Mouse (Mus musculus): ENCODE results near the gene Ciao2b. TPM values are rescaled to one million over a fixed set of nuclear protein-coding genes. Genes with fewer than 3 reads are reported as not detected.

Ciao2b gene
- total RNA-seq, 1 experiment from 2014 or later = 24.9 TPM

DNA sequence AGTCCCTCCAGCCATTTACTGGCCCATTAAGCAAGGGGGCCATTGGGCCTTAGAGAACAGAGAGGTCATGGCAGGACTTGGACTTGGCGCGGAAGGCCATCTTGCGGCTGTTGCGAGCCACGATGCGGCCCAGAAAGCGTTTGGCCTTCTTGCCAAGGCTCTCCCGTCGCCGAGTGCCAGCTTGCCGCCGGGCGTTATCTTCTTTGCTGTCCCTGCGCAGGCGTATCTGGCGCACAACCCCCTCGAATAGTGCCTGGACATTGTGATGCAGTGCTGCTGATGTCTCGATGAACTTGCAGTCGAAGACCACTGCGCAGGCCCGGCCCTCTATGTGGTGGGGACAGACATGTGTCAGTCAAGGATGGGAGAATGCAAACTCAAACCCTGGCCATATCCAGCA, 13.4 kb downstream of the Ciao2b start:
- ATAC-seq (replicated peaks in 1 of 2; ENCODE audit: insufficient read depth in 1 of 2, low FRiP score in 2 of 2, low TSS enrichment in 1 of 2, low read depth in 1 of 2, poor library complexity in 2 of 2, severe bottlenecking in 2 of 2) = no peak

DNA sequence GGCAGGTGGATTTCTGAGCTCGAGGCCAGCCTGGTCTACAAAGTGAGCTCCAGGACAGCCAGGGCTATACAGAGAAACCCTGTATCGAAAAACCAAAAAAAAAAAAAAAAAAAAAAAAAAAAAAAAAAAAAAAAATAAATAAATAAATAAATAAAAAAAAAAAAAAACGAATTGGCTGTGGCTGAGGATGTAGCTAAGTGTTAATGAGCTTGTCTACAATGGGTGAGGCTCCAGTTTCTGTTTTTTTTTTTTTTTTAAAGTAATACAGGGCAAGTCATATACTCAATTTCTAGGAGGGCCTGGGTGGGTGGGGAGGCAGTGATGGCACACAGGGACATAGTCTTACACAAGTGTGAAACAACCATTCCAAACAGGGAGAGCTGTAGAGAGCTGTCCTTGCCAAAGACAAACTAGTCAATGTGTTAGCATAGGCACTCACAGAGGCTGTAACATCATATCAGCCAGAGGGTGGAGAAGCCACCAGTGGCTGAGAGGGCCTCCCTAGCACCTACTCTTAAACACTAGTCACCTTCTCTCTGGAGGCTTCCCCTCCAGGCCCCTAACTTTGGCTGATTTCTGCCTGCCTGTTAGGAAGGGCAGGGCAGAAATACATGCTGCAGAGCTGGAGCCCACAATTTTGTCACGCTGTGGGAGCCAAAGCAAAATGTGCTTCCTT, 14.6 kb downstream of the Ciao2b start:
- no peak for ATAC-seq (replicated peaks in 1 of 2; ENCODE audit: insufficient read depth in 1 of 2, low FRiP score in 2 of 2, low TSS enrichment in 1 of 2, low read depth in 1 of 2, poor library complexity in 2 of 2, severe bottlenecking in 2 of 2)

DNA sequence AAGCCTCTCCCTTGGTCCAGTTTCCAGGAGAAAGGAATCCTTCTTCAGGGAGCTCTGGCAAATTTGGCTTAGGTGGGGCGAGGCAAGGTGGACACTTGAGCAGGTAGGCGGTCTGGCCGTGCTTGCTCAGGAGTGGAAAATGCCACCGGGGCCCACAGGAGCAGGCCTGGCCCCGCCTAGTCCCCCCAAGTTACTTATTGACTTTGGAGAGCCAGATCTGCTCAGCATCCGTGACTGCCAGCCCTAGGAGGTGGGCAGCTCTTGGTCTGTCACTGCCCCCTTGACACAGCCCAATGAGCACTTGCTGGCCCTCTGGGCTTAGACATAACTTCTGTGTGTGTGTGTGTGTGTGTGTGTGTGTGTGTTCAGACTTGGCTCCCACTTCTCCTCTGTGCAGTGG, 17.6 kb downstream of the Ciao2b start, which contains the start of gene Cdh16:
Cdh16 (minus strand) TSS at position 236 of the 400 bp plus-strand sequence.
- ATAC-seq (replicated peaks in 1 of 2; ENCODE audit: insufficient read depth in 1 of 2, low FRiP score in 2 of 2, low TSS enrichment in 1 of 2, low read depth in 1 of 2, poor library complexity in 2 of 2, severe bottlenecking in 2 of 2) = no peak

DNA sequence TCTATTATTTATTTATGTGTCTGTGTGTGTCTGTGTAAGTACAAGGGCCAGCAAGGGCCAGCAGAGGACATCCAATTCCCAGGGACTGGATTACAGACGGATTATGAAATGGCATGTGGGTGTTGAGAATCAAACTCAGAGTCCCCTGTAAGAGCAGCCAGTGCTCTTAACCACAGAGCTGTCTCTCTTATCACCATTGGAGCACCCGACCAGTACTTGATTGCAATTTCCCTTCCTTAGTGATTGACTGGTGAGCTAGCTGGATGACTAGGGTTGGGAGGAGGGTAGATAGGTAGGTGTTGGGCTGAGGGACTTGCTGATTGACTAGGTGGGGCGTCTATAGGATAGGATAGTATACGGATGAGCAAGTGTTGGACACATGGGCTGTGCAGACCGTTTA, 21.0 kb downstream of the Ciao2b start:
- no peak for ATAC-seq (replicated peaks in 1 of 2; ENCODE audit: insufficient read depth in 1 of 2, low FRiP score in 2 of 2, low TSS enrichment in 1 of 2, low read depth in 1 of 2, poor library complexity in 2 of 2, severe bottlenecking in 2 of 2)

DNA sequence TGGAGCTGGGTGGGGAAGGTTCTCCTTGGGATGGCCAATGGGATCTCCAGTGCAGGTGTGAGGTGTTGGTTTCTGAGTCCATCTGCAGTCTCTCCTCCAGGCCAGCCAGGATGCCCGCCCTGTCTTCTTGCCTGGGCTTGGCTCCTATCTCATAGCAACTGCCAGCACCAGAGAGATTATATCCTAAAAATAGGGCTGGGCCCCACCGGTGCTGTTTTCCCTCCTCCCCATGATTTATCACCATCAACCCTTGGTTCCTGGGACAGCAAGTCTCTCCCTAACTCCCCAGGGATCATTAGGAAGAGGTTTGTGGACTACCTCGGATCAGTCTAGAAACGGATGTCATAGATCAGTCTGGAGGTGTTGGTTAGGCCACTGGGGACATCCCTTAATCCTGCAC, 28.6 kb downstream of the Ciao2b start:
- ATAC-seq (replicated peaks in 1 of 2; ENCODE audit: insufficient read depth in 1 of 2, low FRiP score in 2 of 2, low TSS enrichment in 1 of 2, low read depth in 1 of 2, poor library complexity in 2 of 2, severe bottlenecking in 2 of 2) = no peak

DNA sequence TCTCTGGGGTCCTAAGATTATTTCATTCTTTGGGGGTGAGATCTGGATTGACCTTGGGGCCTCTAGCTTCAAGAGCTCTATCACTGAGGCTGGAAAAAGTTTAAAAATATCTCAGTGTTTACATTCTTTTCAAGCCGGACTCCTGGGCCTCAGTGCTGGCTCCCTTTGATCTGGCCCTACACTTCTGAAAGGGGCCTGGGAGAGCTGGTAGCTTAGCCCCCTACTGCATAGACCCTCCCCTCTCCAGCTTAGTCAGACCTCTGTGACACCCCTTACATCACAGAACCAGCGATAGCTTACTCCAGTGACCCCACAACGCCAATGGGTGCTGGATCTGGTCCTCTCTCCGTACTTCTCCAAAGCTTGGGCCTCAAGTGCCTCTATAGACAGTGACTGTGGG, 30.2 kb downstream of the Ciao2b start:
- ATAC-seq (replicated peaks in 1 of 2; ENCODE audit: insufficient read depth in 1 of 2, low FRiP score in 2 of 2, low TSS enrichment in 1 of 2, low read depth in 1 of 2, poor library complexity in 2 of 2, severe bottlenecking in 2 of 2) = no peak

DNA sequence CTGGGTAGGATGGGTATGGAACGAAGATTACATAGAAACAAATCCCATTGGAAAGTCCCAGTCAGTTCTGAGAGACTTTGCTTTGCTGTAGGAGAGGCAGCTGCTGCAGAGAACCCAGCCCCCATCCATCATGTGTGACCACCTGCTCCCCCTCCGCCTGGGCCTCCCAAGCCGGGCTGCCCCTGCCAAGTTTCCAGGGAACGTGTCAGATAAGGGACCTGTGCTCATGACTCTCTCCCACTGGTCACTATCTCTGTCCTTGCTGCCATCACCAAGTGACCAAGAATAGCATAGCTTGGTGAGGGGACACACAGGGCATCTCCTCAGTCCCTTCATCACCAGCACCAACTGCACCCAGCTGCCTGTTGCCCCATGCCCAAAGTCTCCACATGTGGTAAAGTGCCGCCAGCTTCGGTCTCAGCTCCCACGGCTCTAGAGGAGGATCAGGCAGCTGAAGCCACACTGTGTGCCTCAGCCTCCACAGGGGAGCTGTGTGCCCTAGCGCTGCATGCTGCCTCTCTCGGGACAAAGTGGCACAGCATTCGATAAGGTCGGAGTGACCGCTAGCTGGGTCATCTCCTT, 31.5 kb downstream of the Ciao2b start:
- ATAC-seq (replicated peaks in 1 of 2; ENCODE audit: insufficient read depth in 1 of 2, low FRiP score in 2 of 2, low TSS enrichment in 1 of 2, low read depth in 1 of 2, poor library complexity in 2 of 2, severe bottlenecking in 2 of 2) = no peak

DNA sequence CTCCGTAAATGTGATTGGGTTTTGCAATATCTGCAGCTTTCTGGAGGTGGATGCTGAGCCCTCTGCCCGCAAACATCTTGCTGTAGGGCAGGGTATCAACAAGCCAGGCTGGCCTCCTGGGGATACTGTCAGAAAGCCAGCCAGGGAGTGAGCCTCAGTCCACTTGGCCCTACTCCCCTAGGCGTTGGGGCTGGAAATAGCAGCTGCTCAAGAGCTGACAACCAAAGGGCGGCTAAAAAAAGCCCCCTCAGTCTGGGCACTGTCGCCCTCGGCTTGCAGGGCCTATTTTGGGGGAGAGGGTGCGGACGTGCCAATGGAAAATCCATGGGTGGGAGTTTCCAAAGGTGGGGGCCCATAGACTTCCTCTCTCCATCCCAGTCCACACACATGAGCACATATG, 32.5 kb downstream of the Ciao2b start:
- ATAC-seq (replicated peaks in 1 of 2; ENCODE audit: insufficient read depth in 1 of 2, low FRiP score in 2 of 2, low TSS enrichment in 1 of 2, low read depth in 1 of 2, poor library complexity in 2 of 2, severe bottlenecking in 2 of 2) = no peak

DNA sequence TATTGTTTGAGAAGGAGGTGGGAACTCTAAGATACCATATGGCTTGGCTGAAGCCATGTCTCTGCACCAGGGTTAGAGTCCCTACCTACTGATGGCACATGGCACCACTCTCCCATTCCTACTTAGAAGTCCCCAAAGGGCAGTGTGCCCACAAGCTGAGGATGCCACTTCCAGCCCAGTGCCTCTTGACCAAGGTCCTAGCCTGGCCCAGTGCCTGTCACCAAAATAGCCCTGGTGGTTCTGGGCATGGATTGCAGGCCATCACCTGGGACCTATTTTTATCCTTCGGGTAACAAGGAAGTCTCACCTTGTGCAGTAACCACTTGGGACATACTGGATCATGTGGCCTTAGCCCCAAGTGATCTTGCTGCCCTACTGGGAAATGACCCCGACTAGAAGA, 33.8 kb downstream of the Ciao2b start:
- ATAC-seq (replicated peaks in 1 of 2; ENCODE audit: insufficient read depth in 1 of 2, low FRiP score in 2 of 2, low TSS enrichment in 1 of 2, low read depth in 1 of 2, poor library complexity in 2 of 2, severe bottlenecking in 2 of 2) = no peak

DNA sequence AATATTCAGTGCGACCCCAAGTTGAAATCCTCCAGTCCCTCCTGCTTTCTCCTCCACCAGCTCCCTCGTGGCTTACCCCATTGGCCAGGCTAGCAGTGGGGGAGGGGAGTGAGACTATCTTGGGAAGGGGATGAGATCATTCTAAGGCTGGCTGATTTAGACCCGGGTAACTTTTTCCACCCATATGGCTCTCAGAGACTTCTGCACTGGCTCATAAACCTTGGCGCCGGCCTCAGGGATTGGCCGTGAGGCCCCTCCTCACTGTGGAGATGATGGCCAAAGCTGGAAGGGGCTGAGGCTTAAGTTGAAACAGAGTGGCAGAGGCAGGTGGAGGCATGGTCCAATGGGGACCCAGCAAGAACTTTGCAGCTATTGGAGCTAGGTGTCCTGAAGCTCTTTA, 35.4 kb downstream of the Ciao2b start:
- ATAC-seq (replicated peaks in 1 of 2; ENCODE audit: insufficient read depth in 1 of 2, low FRiP score in 2 of 2, low TSS enrichment in 1 of 2, low read depth in 1 of 2, poor library complexity in 2 of 2, severe bottlenecking in 2 of 2) = no peak

DNA sequence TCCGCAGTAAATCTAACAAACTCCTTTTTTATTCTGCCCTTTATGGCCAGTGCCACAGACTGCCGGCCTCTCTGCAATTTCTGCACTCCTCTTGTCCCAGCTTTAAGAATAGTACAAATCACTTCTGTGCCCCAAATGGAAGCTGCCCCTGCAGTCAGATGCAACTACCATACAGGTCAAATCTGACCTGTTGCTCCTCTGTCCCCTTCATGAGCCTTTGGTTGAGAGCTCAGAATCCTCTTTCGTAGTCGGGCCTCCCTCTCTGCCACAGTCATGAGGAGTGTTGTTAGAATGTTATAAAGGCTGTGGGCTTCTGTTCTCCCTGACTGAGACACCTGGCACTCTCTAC, 38.5 kb downstream of the Ciao2b start:
- no peak for ATAC-seq (replicated peaks in 1 of 2; ENCODE audit: insufficient read depth in 1 of 2, low FRiP score in 2 of 2, low TSS enrichment in 1 of 2, low read depth in 1 of 2, poor library complexity in 2 of 2, severe bottlenecking in 2 of 2)

DNA sequence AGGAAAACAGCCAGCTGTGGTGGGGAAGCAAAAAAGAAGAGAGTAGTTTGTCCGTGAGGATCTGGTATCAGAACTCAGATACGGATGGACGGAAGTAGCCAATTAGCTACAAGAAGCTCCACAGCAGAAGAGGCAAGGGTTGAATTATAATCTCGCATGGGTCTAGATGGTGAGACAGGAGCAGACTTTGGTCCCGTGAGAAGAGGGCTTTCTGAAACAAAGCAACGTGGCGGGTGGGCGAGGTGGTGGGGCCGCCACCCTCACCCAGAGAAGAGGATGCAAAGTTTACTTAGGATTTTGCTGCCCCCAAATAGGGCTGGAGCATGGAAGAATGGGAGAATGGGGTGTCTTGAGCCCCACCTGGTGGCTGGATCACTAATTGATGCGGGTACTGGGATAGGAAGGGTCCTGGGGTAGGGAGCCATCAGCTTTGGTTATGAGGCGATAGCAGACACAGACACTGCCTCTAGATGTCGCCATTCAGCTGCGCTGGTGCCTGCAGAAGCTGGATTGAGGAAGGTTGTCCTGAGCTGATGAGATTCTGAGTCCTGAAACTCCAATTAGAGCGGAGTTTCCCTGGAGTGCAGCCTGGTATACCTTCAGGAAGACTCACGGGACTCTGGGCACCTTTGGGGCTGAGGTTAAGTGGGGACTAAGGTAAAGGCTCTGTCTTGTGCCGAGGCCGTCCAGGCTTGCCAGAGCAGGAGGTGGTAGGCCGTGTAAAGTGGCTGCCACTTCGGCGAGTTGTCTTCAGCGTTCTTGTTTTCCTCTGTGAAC, 39.1 kb downstream of the Ciao2b start:
- peak; percentile 98 for ATAC-seq (replicated peaks in 1 of 2; ENCODE audit: insufficient read depth in 1 of 2, low FRiP score in 2 of 2, low TSS enrichment in 1 of 2, low read depth in 1 of 2, poor library complexity in 2 of 2, severe bottlenecking in 2 of 2)

DNA sequence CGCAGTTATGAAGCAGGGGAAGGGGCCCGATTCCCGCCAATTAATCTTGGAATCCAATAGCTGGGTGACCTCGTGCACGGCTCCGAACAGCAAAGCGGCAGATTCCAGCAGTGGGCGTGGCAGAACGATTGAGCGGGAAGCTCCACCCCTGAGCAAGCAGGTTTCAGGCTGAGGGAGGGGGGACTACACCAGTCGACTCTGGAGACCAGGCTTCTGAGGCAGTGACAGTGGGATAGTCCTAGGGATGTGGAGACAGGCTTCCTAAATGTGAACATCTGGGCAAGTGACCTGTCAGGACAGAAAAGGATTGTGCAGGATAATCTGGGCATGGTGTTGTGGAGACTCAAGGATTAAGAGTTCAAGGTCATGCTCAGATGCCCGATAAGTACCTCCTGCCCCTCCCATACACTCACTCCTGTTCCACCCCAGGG, 39.8 kb downstream of the Ciao2b start:
- ATAC-seq (replicated peaks in 1 of 2; ENCODE audit: insufficient read depth in 1 of 2, low FRiP score in 2 of 2, low TSS enrichment in 1 of 2, low read depth in 1 of 2, poor library complexity in 2 of 2, severe bottlenecking in 2 of 2) = no peak

DNA sequence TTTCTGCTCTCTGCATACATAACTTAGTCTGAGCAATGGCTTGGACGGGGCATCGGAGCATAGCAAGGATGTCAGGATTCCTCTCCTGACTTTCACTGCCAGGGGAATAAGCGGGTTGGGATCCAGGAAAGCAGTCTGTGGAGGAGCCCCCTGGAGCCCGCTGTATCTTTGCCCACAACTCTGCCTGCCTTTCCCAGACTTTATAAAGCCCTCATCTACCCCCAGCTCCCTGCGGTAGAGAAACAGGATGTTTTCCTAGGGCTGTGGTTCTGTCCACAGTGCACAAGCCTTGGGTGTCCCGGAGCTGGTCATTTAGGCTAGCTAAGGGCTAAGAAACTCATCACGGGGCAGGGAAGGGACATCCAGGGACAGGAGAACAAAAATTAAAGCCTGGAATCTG, 40.4 kb downstream of the Ciao2b start:
- ATAC-seq (replicated peaks in 1 of 2; ENCODE audit: insufficient read depth in 1 of 2, low FRiP score in 2 of 2, low TSS enrichment in 1 of 2, low read depth in 1 of 2, poor library complexity in 2 of 2, severe bottlenecking in 2 of 2) = no peak

DNA sequence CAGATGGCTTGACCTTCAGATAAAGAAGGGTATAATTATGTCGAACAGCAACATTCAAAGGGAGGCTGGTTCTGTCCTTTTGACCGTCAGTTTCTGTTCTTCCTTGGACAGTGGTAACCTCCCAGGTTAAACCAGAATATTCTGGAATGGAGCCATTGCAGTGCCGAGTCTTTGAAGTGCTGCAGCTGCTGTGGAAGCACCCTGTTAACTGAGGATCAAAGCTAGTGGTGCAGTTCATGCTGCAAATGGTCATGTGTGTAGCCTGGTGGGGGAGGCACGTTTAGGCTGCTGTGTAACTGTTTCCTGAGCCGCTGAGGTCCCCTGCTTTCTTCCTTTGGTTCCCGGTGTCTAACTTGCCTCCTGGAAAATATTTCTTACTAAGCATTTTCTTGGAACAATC, 43.3 kb downstream of the Ciao2b start:
- no peak for ATAC-seq (replicated peaks in 1 of 2; ENCODE audit: insufficient read depth in 1 of 2, low FRiP score in 2 of 2, low TSS enrichment in 1 of 2, low read depth in 1 of 2, poor library complexity in 2 of 2, severe bottlenecking in 2 of 2)

DNA sequence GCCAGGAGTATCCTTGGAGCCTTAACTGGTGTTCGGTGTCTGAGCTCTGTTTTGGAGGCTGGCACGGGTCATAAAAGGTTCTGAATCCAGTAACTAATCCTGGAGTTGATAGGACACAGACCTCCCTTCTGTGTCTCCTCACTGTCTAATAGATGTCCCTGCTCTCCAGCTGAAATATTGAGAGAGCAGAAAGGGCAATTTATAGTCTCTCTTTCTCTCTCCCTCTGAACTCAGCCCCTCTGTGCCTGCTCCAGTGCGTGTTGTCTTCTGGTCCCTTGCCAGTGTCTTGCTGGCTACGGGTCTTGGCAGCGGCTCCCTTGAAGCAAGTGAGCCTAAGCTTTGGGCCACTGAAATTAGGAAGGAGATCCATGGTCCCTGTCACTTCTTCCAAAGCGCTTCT, 44.1 kb downstream of the Ciao2b start:
- no peak for ATAC-seq (replicated peaks in 1 of 2; ENCODE audit: insufficient read depth in 1 of 2, low FRiP score in 2 of 2, low TSS enrichment in 1 of 2, low read depth in 1 of 2, poor library complexity in 2 of 2, severe bottlenecking in 2 of 2)

DNA sequence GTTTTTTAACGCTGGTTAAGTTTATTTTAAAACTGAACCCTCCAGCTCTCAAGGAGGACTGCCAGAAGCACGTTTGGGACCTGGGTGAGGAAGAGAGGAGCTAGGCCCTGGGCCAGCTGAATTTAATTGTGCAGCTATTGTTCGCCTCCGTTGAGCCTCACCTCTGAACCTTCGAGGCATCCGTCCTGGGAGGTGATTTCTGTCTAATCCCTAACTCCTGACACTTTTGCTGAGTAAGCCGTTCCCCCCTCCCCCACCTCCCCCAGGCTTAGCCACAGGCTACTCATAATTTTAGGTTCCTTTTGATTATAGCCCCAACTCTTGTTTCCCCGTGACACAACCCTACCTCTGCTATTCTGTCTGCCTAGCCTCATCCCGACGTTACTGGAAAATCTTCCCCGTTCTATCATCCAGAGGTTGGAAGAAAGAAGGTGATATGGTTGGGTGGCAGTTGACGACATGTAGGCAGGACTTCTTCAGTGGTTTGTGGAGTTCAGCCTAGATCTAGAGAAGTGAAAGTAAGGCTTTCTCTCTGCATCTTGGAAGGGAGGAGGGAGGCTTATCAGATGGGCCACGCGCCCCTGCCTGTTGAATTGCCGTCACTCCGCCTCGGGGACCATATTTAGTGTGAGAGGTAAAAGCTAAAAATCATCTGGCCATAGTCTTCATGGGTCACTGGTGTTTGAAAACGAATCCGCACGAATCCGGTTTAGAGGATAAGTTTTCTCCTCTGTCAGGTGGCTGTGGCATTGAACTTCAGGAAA, 45.8 kb downstream of the Ciao2b start:
- ATAC-seq (replicated peaks in 1 of 2; ENCODE audit: insufficient read depth in 1 of 2, low FRiP score in 2 of 2, low TSS enrichment in 1 of 2, low read depth in 1 of 2, poor library complexity in 2 of 2, severe bottlenecking in 2 of 2) = peak; percentile 55 to 61
